Mouse (Mus musculus): ENCODE data around the gene Chst3.
"Not testable (repeated sequence)": the region's sequence is repeated elsewhere in the genome, so short reads cannot be mapped to it uniquely, and the experiment has no call there.

Chst3 gene

GRCm38 (mm10) chr10:60218591-60219499 is at the start of gene Chst3:
TSS of gene Chst3 (minus strand) at chr10:60219260.
- peak; percentile 49 for DNase-seq

DNA sequence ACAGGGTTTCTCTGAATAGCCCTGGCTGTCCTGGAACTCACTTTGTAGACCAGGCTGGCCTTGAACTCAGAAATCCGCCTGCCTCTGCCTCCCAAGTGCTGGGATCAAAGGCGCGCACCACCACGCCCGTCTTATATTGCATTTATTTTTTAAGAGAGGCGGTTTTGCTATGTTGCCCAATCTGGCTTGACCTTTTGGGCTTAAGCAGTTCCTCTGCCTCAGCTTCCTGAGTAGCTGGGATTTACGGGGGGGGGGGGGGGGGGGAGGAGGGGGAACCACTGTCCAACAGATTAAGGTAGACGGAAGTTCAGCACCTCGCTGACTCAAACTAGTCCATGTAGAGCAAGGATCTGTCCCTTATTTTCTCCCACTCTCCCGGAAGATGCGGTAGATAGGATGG is 49.7 kb upstream of the Chst3 start:
- no peak for DNase-seq

DNA sequence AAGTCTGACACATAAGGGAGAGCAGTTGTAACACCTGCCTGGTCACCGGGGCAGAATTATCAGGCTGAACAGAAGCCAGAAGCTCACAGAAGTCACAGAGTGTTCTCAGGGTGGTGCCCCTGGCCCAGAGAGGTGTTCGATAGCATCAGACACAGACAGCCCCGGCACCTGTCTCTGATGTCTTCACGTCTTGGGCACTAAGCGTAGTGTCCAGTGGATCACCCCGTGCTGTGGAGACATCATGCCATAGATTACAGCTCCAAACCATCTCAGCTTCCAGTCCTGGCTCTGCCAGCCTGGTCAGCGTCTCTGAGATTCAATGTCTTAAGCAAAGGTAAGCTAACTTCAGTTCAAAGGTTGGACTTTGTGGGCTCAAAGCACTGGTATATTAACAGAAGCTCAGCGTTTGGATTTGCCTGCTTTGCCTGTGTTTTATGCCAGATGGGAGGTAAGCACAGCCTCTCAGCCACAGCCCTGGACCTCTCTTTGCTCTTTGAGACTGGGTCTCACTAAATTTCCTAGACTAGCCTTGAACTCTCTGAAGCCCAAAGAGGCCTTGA is 47.9 kb upstream of the Chst3 start:
- no peak for DNase-seq

DNA sequence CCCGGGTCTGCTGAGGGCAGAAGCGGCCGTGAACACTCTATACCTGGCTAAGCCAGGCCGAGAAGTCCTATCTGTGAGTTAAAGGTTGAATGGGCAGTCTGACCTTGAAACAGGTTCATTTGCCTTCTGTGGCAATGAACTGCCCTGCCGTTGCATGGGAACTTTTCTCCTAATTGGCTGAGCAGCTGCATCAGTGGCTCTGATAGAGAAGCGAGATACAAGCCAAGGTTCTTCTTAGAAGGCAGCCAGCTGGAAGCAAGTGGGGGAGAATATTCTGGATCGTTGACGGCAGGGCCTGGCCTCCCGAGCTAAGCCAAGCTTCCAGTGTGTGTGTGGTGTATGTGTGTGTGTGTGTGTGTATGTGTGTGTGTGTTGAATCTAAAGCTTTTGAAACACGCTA is 46.2 kb upstream of the Chst3 start:
- no peak for DNase-seq

DNA sequence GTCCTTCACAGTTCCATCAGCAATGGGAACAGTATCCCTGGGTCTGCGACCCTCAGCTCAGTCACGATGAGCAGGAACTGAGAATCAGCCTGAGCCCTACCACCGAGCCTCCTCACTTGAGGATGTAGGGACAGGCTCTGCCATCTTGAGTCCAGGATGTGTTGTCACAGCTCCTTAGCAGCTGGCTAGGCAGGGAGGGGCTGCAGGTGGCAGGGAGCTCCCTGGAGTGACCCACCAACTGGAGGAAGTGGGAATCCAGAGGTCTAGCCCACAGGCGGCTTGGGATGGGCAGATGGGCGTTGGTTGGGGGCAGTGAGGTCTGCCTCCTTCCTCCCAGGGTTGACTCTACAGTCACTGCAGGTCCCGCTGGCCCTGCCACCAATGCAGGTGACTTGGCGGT is 44.3 kb upstream of the Chst3 start:
- DNase-seq, result no peak

GRCm38 (mm10) chr10:60262386-60262785 is 43.3 kb upstream of the Chst3 start:
- peak; percentile 82 for DNase-seq

GRCm38 (mm10) chr10:60261530-60261929 is 42.5 kb upstream of the Chst3 start:
- no peak for DNase-seq

GRCm38 (mm10) chr10:60260557-60261294 is 41.7 kb upstream of the Chst3 start:
- no peak for DNase-seq

- no peak for DNase-seq
Measured at GRCm38 (mm10) chr10:60257261-60257825, 38.3 kb upstream of the Chst3 start.

GRCm38 (mm10) chr10:60256088-60256487 is 37.0 kb upstream of the Chst3 start:
- DNase-seq, result no peak

- no peak for DNase-seq
Measured at GRCm38 (mm10) chr10:60252606-60253005, 33.5 kb upstream of the Chst3 start.

- DNase-seq, result no peak
Measured at GRCm38 (mm10) chr10:60252187-60252586, 33.1 kb upstream of the Chst3 start.

GRCm38 (mm10) chr10:60250426-60250965 is 31.4 kb upstream of the Chst3 start:
- no peak for DNase-seq

DNA sequence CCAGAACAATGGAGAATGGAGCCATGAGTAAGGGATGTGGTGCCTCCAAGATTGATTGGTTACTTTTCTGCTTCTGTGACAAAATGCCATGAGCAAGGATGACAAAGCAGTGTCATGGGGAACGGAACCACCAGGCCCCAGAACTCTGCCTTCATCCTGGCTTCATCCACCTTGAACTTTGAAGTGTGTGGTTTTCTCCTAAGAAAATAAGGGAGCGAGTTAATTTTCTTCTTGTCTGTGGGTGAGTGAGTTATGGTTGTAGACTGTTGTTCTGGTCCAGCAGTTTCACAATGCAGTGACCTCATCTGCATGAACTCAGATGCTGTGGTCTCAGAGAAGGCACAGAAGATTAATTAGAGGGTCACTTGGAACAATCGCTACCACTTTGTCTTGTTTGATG is 29.3 kb upstream of the Chst3 start:
- not testable (repeated sequence) for DNase-seq

- peak; percentile 49 for DNase-seq
Measured at GRCm38 (mm10) chr10:60246519-60246918, 27.5 kb upstream of the Chst3 start.

GRCm38 (mm10) chr10:60245635-60246034 is 26.6 kb upstream of the Chst3 start:
- peak; percentile 24 for DNase-seq

GRCm38 (mm10) chr10:60245041-60245440 is 26.0 kb upstream of the Chst3 start:
- peak; percentile 97 for DNase-seq

DNA sequence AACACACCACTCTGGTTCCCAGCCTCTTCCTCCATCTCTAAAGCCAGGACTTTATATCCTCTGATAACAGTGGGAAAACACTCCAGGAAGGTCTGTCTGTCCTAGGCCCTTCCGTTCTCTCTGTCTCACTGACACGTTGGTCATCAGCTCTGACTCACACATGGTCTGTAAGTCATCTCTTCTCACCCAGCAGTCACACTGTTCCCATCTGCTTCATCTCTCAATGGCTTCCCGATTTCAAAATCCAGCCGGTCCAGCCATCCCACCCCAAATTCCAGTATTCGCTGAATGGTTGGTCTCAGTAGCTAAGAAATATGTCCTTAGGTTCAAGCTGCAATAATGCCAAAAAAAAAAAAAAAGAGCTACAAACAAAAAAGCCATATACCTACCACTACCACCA is 24.9 kb upstream of the Chst3 start:
- no peak for DNase-seq

DNA sequence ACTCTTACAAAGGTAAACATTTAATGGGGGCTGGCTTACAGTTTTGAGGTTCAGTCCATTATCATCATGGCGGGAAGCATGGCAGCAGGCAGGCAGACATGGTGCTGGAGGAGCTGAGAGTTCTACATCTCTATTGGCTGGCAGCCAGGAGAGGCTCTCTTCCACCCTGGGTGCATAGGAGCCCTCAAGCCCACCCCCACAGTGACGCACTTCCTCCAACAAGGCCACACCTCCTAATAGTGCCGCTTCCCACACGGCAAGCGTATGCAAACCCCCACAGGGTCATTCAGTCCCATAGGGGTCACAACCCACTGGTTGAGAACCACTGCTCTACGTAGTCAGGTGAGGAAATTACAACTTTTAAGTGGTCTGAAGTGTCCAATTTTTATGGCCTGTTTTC is 21.4 kb upstream of the Chst3 start:
- DNase-seq, result no peak

- DNase-seq, result peak; percentile 67
Measured at GRCm38 (mm10) chr10:60237475-60238154, 18.6 kb upstream of the Chst3 start.

- DNase-seq, result not testable (repeated sequence)
Measured at GRCm38 (mm10) chr10:60235876-60236275, 16.8 kb upstream of the Chst3 start.

DNA sequence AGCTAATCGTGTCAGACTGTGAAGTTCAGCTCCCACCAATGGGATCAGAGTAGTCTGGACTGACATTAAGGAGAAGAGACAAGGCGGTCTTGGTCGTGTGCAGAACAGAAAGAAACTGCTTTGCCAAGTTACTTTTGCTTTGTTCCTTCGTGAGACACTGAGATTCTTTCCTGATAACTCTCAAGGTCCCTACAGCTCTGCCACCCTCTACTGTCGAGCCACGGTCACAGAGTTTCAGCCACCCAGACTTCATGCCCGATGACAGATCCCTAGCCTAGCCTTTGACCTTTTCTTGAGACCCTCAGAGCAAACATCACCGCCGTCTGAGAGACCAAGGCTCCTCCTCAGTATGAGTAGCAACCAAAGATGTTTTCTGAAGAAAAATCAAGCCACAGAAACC is 14.9 kb upstream of the Chst3 start:
- DNase-seq, result no peak
